Mouse (Mus musculus) liver, embryonic 12.5 days (tissue): ENCODE measurements around the gene Olfr906. TPM values are rescaled to one million over a fixed set of nuclear protein-coding genes. Genes with fewer than 3 reads are reported as not detected.

Source experiments
- ATAC-seq: fragments of 200-750 bp; cut with Nextera tagmentation; 2 replicates; pipeline ENCODE4 v1.8.0; 2017; ENCODE audit warnings: moderate number of reproducible peaks, mild to moderate bottlenecking, moderate library complexity
- H3K27ac ChIP-seq: fragments of 300-500 bp; sonication (generic); 2 replicates; pipeline ENCODE4 v1.5.1; 2016; ENCODE audit warnings: mild to moderate bottlenecking
- H3K27me3 ChIP-seq: fragments of 300-500 bp; sonication (generic); replicated peaks from 2 replicates; pipeline ENCODE4 v1.6.1; 2016; ENCODE audit warnings: mild to moderate bottlenecking, moderate library complexity
- H3K36me3 ChIP-seq: fragments of 300-500 bp; sonication (generic); 2 replicates; pipeline ENCODE4 v1.6.1; 2016; ENCODE audit warnings: mild to moderate bottlenecking, moderate library complexity
- H3K4me1 ChIP-seq: fragments of 300-500 bp; sonication (generic); 2 replicates; pipeline ENCODE4 v1.6.1; 2016
- H3K4me2 ChIP-seq: fragments of 300-500 bp; sonication (generic); 2 replicates; pipeline ENCODE4 v1.6.1; 2016; ENCODE audit warnings: mild to moderate bottlenecking, moderate library complexity
- H3K4me3 ChIP-seq: fragments of 300-500 bp; sonication (generic); 2 replicates; pipeline ENCODE4 v1.5.1; 2016; ENCODE audit warnings: mild to moderate bottlenecking, moderate library complexity
- H3K9ac ChIP-seq: fragments of 300-500 bp; sonication (generic); 2 replicates; pipeline ENCODE4 v1.6.1; 2016; ENCODE audit warnings: mild to moderate bottlenecking, moderate library complexity
- H3K9me3 ChIP-seq: fragments of 300-500 bp; sonication (generic); replicated peaks from 2 replicates; pipeline ENCODE4 v1.6.1; 2016; ENCODE audit warnings: mild to moderate bottlenecking, moderate library complexity
- WGBS: fragments of 180-500 bp; shearing (Covaris S2); methylation state at CpG from one replicate; pipeline ENCODE4 v1.1.7; 2016; ENCODE audit not compliant: insufficient replicate concordance; 5-methylcytosine and 5-hydroxymethylcytosine counted together
- polyA plus RNA-seq: library from polyadenylated mRNA; unstranded; fragments of >200 nt; fragmentation: Nextera tagmentation; extraction: Ambion mirVana; gene quantifications from 2 replicates; pipeline ENCODE4 v1.2.1, GENCODE M21; 2016

Olfr906 gene
- not detected in 2 replicates for polyA plus RNA-seq

DNA sequence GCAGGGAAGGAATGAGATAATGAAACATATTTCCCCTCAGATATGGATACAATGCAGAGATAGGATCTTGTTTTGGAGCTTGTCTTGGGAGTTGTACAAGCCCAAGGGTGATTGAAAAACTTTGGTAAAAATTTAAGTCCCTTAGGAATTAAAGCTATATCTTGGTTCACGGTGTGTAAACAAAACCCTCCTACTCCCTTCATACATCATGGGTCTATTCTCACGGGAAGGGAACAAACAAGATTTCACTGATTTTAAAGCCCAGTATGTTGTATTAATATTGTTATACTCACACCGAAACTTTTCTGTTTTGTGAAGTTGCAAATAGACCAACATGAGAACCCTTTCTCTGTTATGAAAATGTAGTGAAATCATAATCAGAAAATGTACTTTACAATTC is at the start of gene Olfr906:
Gene Olfr906 (plus strand): TSS at position 301 of the 400 bp plus-strand sequence.
- no peak for ATAC-seq
- no peak within 1 kb of the TSS for H3K4me3 ChIP-seq
- H3K4me1 ChIP-seq, result no peaks in the 10 kb centered on the region
- H3K9me3 ChIP-seq, result no peaks in the 10 kb centered on the region
- no peak within 1 kb of the TSS for H3K4me2 ChIP-seq
- H3K36me3 ChIP-seq, result no peaks in the 10 kb centered on the region
- WGBS, result 56% methylated on average over 3 of the region's 3 CpGs
- no peaks in the 10 kb centered on the region for H3K27me3 ChIP-seq
- no peak within 1 kb of the TSS for H3K9ac ChIP-seq
- H3K27ac ChIP-seq, result no peak within 1 kb of the TSS

DNA sequence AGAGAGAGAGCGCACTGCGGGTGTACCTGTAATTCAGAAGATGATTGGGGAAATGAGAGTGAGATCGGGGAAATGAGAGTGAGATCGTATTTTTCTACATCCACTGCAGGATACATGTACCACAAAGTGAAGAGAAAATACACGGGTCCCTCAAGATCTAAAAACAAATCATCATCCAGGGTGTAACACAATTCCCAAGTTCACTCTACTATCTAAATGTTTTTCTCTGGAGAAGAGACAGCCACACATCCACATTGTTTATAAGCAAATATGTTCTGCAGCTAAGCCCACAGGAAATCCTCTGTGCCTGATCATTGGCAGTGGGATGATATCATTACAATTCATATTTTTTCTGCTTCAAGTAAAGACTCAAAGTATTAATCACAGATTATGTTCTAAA is 39.5 kb upstream of the Olfr906 start, which contains the start of gene Olfr902:
Gene Olfr902 (plus strand): TSS at position 301 of the 400 bp plus-strand sequence.
- H3K27ac ChIP-seq, result no peak within 1 kb of the TSS
- no peaks in the 10 kb centered on the region for H3K4me1 ChIP-seq
- no peaks in the 10 kb centered on the region for H3K27me3 ChIP-seq
- no peaks in the 10 kb centered on the region for H3K36me3 ChIP-seq
- no peaks in the 10 kb centered on the region for H3K9me3 ChIP-seq
- no peak for ATAC-seq
- no peak within 1 kb of the TSS for H3K4me3 ChIP-seq
- 79% methylated on average over 5 of the region's 5 CpGs for WGBS
- no peak within 1 kb of the TSS for H3K9ac ChIP-seq
- no peak within 1 kb of the TSS for H3K4me2 ChIP-seq

DNA sequence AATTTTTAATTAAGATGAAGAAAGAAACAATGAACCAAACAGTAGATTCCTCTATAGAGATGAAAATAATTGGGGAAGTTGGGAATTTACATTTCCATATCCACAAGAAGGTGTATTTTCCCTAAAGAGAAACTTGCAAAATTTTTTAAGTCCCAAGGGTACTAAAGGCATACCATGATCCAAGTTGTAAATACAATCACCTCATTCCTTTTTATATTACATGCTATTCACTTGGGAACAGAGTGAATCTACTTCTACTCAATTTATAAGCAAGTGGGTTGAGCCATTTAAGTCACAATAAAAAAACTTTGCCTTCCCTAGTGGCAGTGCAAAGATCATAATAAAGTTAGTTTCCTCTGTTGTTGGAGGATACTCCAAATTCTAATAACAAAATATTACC is 24.0 kb upstream of the Olfr906 start, which contains the start of gene Olfr904:
Gene Olfr904 (plus strand): TSS at position 301 of the 400 bp plus-strand sequence.
- no peak for ATAC-seq

DNA sequence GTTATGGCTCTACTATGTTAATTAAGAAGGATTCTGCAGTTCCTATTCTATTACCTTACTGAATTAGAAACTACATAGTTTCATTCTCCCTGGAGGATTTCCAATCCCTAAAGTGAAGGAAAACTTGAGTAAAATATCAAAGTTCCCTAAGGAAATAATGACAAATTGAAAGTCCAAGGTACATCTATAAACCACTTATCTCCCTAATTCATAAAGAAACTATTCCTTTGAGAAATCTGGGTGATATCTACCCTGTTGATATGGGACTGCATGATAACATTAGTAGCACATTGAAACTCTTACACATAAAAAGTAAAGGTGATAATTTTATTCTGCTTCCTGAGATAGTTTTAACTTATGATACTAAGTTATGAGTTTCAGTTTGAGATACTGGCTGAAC is 16.1 kb upstream of the Olfr906 start, which contains the start of gene Olfr905:
Gene Olfr905 (plus strand): TSS at position 301 of the 400 bp plus-strand sequence.
- Histone ChIP-seq H3K4me2 (no peak within 1 kb of the TSS), H3K27ac (no peak within 1 kb of the TSS), H3K9me3 (no peaks in the 10 kb centered on the region), H3K27me3 (no peaks in the 10 kb centered on the region), H3K4me1 (no peaks in the 10 kb centered on the region), H3K4me3 (no peak within 1 kb of the TSS), H3K9ac (no peak within 1 kb of the TSS), H3K36me3 (no peaks in the 10 kb centered on the region)
- no peak for ATAC-seq

More for the DNA sequence above, 24.0 kb upstream of the Olfr906 start, which contains the start of gene Olfr904:
- no peak within 1 kb of the TSS for H3K9ac ChIP-seq
- H3K27ac ChIP-seq, result no peak within 1 kb of the TSS
- no peak within 1 kb of the TSS for H3K4me2 ChIP-seq
- H3K4me3 ChIP-seq, result no peak within 1 kb of the TSS
- no peaks in the 10 kb centered on the region for H3K27me3 ChIP-seq
- H3K4me1 ChIP-seq, result no peaks in the 10 kb centered on the region
- H3K9me3 ChIP-seq, result no peaks in the 10 kb centered on the region
- H3K36me3 ChIP-seq, result no peaks in the 10 kb centered on the region

DNA sequence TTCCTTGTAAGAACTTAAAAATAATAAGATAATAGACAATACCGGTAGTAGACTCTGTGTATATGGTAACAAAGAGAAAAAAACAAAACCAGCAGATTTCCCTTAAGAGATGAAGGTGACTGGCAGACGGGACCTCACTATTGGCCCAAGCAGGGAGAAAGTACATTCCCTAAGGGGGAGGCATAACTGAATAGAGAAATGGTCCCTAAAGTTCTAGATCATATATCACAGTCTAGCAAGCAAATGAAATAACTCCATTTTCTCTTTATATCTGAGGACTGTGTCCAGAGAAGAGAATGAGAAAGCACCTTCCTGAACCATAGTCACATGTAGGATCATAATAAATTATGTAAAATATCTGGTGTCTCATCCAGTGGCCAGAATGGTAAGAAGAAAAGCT is 8.6 kb downstream of the Olfr906 start, which contains the start of gene Olfr907:
Gene Olfr907 (plus strand): TSS at position 301 of the 400 bp plus-strand sequence.
- no peak for ATAC-seq
- Histone ChIP-seq H3K4me1 (no peaks in the 10 kb centered on the region), H3K27ac (no peak within 1 kb of the TSS), H3K9me3 (no peaks in the 10 kb centered on the region), H3K4me3 (no peak within 1 kb of the TSS), H3K9ac (no peak within 1 kb of the TSS), H3K4me2 (no peak within 1 kb of the TSS), H3K36me3 (no peaks in the 10 kb centered on the region), H3K27me3 (no peaks in the 10 kb centered on the region)
- WGBS, result 60% methylated on average over 2 of the region's 2 CpGs

DNA sequence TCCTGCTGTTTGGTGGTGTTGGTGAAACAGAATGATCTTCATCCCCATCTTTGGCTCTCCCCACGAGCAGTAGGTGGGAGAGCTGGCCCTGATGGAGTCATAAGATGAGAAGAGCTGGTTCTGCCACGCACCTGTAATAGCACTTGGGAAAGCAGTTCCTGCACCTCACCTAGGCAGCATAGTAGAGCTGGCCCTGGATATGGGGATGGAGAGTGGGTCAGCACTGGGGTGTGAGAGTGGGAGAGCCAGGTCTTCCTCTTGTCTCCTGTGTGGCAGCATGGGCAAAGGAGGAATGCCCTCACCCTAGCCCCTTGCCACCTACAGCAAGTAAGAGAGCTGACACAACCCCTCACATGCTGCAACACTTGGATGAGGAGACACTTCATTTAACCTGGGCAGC is 25.5 kb downstream of the Olfr906 start:
- no peak for ATAC-seq
- H3K36me3 ChIP-seq, result no peaks in the 10 kb centered on the region
- H3K9me3 ChIP-seq, result no peaks in the 10 kb centered on the region
- no peak overlapping the region for H3K4me2 ChIP-seq
- H3K27ac ChIP-seq, result no peak overlapping the region
- H3K4me1 ChIP-seq, result no peaks in the 10 kb centered on the region
- no peak overlapping the region for H3K9ac ChIP-seq
- no peaks in the 10 kb centered on the region for H3K27me3 ChIP-seq
- 59% methylated on average over 2 of the region's 2 CpGs for WGBS
- no peak overlapping the region for H3K4me3 ChIP-seq

DNA sequence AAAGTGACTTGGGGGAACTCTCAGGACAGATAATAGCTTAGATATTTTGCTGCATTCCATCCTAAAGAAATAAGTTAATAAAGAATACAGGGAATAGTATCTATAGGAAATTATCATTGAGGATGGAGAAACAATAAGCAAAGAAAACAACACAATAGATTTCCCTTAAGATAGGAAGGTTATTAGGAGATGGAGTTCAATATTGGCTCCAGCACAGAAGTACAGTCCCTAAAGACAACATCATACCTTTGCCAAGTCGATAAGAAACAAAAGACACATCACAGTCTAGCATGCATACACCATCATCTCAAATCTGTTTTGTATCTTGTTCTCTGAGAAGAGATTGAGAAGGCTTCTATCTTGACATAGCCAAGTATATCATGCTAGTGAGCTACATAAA is 34.4 kb downstream of the Olfr906 start, which contains the start of gene Olfr911-ps1:
Gene Olfr911-ps1 (plus strand): TSS at position 301 of the 400 bp plus-strand sequence.
- no peak within 1 kb of the TSS for H3K9ac ChIP-seq
- WGBS, result 41% methylated on average over 1 of the region's 1 CpGs
- ATAC-seq, result no peak
- H3K9me3 ChIP-seq, result no peaks in the 10 kb centered on the region
- no peaks in the 10 kb centered on the region for H3K4me1 ChIP-seq
- H3K36me3 ChIP-seq, result no peaks in the 10 kb centered on the region
- H3K4me2 ChIP-seq, result no peak within 1 kb of the TSS
- H3K27me3 ChIP-seq, result no peaks in the 10 kb centered on the region
- no peak within 1 kb of the TSS for H3K4me3 ChIP-seq
- H3K27ac ChIP-seq, result no peak within 1 kb of the TSS

DNA sequence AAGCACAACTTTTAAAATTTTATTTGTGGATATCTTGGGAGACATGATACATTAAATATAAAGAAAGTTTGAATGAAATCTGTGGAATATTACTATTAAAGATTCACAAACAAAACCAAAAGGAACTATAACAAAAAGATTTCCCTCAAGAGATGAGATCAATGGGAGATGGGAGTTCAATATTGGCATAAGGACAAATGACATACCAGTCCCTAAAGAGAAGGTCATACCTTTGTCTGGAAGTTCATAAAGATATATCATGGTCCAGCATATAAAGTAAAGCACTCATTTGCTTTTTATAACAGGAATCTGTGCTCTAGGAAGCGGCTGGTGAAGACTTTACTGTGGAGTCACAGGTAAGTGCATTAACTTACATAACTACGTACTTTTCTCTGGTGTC is 50.7 kb downstream of the Olfr906 start, which contains the start of gene Olfr910:
Gene Olfr910 (plus strand): TSS at position 301 of the 400 bp plus-strand sequence.
- Histone ChIP-seq H3K36me3 (no peaks in the 10 kb centered on the region), H3K4me1 (no peaks in the 10 kb centered on the region), H3K9ac (no peak within 1 kb of the TSS), H3K27ac (no peak within 1 kb of the TSS), H3K9me3 (no peaks in the 10 kb centered on the region; the same call in 1 of the 2 replicates), H3K4me3 (no peak within 1 kb of the TSS), H3K4me2 (no peak within 1 kb of the TSS), H3K27me3 (no peaks in the 10 kb centered on the region)
- ATAC-seq, result no peak
- WGBS, result 72% methylated on average over 2 of the region's 2 CpGs

Other genes with a start within 250 kb of the Olfr906 start
- gene Olfr143, start 234.3 kb upstream of the Olfr906 start, polyA plus RNA-seq, result not detected in 2 replicates
- not detected in 2 replicates for gene Olfr895, start 219.2 kb upstream of the Olfr906 start, polyA plus RNA-seq
- not detected in 2 replicates for gene Olfr896-ps1, start 196.0 kb upstream of the Olfr906 start, polyA plus RNA-seq
- not detected in 2 replicates for gene Olfr25, start 158.0 kb upstream of the Olfr906 start, polyA plus RNA-seq
- not detected in 2 replicates for gene Olfr898, start 138.7 kb upstream of the Olfr906 start, polyA plus RNA-seq
- gene Olfr250, start 120.2 kb upstream of the Olfr906 start, polyA plus RNA-seq, result not detected in 2 replicates
- not detected in 2 replicates for gene Olfr251, start 110.0 kb upstream of the Olfr906 start, polyA plus RNA-seq
- not detected in 2 replicates for gene Olfr147, start 85.4 kb upstream of the Olfr906 start, polyA plus RNA-seq
- not detected in 2 replicates for gene Olfr901, start 57.6 kb upstream of the Olfr906 start, polyA plus RNA-seq
- gene Olfr902, start 39.4 kb upstream of the Olfr906 start, polyA plus RNA-seq, result not detected in 2 replicates
- gene Olfr904, start 23.9 kb upstream of the Olfr906 start, polyA plus RNA-seq, result not detected in 2 replicates
- gene Olfr905, start 16.0 kb upstream of the Olfr906 start, polyA plus RNA-seq, result not detected in 2 replicates
- gene Olfr907, start 8.7 kb downstream of the Olfr906 start, polyA plus RNA-seq, result not detected in 2 replicates
- not detected in 2 replicates for gene Olfr911-ps1, start 34.5 kb downstream of the Olfr906 start, polyA plus RNA-seq
- gene Olfr910, start 50.8 kb downstream of the Olfr906 start, polyA plus RNA-seq, result not detected in 2 replicates
- gene Olfr912, start 93.1 kb downstream of the Olfr906 start, polyA plus RNA-seq, result not detected in 2 replicates
- gene Olfr913, start 105.7 kb downstream of the Olfr906 start, polyA plus RNA-seq, result not detected in 2 replicates
- gene Olfr914, start 118.0 kb downstream of the Olfr906 start, polyA plus RNA-seq, result not detected in 2 replicates
- not detected in 2 replicates for gene Olfr916, start 172.8 kb downstream of the Olfr906 start, polyA plus RNA-seq
- gene Olfr917, start 178.8 kb downstream of the Olfr906 start, polyA plus RNA-seq, result not detected in 2 replicates
- not detected in 2 replicates for gene Olfr918, start 187.5 kb downstream of the Olfr906 start, polyA plus RNA-seq
- not detected in 2 replicates for gene Olfr919, start 216.6 kb downstream of the Olfr906 start, polyA plus RNA-seq
- 9.0 and 9.2 TPM in 2 replicates for gene Vwa5a, start 231.2 kb downstream of the Olfr906 start, polyA plus RNA-seq